ENCODE assay signal across 8 mouse cellular contexts in the genomic region with DNA sequence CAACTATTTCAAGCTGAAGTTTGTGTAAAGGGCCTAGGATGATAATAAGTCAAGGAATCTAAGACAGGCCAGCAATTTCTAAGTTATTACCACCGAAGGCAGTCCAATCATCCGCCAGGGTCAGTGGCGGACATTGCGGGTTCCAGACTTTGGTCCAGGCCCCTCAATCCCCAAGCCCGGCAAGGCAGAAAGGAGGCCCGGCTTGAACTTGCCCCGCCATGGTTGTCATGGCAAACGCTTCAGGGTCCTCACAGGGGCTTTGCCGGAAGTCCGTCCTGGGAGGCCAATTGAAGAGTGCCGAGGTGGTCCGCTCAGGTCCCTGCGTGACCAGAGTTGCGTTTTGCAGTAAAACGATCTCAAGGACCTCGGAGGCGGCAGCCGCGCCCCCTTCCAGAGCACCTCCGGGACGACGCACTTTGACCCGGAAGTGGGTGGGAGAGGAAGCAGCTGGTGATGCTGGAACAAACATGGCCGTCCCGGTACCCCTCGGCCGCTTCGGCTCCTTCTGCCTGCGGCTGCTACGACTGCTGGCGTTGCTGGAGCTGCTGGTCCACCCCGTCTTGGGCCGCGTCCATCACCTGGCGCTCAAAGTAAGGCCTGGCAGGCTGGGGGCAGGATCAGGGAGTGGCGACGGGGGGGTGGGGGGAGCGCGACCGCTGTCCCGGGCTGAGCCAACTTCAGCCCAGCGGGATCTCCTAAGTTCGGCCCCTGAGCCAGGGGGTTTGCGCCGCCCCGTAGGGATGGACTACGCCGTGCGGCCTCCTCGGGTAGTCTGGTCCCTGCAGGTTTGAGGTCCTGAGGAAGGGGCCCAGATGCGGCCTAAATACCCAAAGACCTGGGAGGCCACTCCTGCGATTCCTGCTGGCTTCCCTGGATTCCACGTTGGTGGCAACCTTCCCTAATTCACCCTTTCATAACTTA. TPM values are rescaled to one million over a fixed set of nuclear protein-coding genes. Genes with fewer than 3 reads are reported as not detected.
DNase-seq lines count a peak whose midpoint lies in the region; ATAC-seq lines count a peak whose summit lies in the region.

Gene Gpr107 (plus strand): TSS at position 425 of the 921 bp plus-strand sequence.

- H3K9me3 ChIP-seq in hindbrain, embryonic 10.5 days, result no peaks in the 10 kb centered on the region

- peak; percentile 93 for ATAC-seq in frontal cortex, adult (ENCODE audit: low TSS enrichment)

- under 1% methylated on average over 53 of the region's 53 CpGs for WGBS in hindbrain, embryonic 10.5 days

- peak within 1 kb of the TSS; percentile 96 for H3K27ac ChIP-seq in hindbrain, embryonic 10.5 days

- peak within 1 kb of the TSS; percentile 99 for H3K4me3 ChIP-seq in hindbrain, embryonic 10.5 days

- no peaks in the 10 kb centered on the region for H3K27me3 ChIP-seq in hindbrain, embryonic 10.5 days (ENCODE audit: insufficient read depth, poor library complexity, severe bottlenecking)

- DNase-seq in MN1 (ENCODE audit: low spot score), result peak; percentile 72
- peak; percentile 68 for DNase-seq in cerebellum, adult 8-10 months
- peak; percentile 91 for DNase-seq in hindbrain, embryonic 10.5 days (ENCODE audit: low spot score)
- peak; percentile 69 to 85 for DNase-seq in layer of hippocampus, postnatal 14 days (ENCODE audit: low spot score in 2 of 2)
- peak; percentile 84 for DNase-seq in lung, postnatal 14 days
- DNase-seq in retina, adult 2 months (ENCODE audit: low read depth, low spot score), result peak; percentile 70
- DNase-seq in thymus, postnatal 36 days, result peak; percentile 75 to 84

- H3K4me1 ChIP-seq in hindbrain, embryonic 10.5 days (replicated peaks), result peaks cover 29% of the 10 kb centered on the region

- H3K36me3 ChIP-seq in hindbrain, embryonic 10.5 days, result peaks cover 28% of the 10 kb centered on the region

RNA-seq across cellular contexts. Expression of gene Gpr107, which starts in this region (rescaled TPM):
- 35.1 and 35.5 TPM in 2 replicates for polyA plus RNA-seq in hindbrain, embryonic 10.5 days (2016; fragmentation: Nextera tagmentation; extraction: Ambion mirVana)
- total RNA-seq in layer of hippocampus, postnatal 14 days (2021), result 10 to 100 TPM; 48.6 to 52.8 TPM

Comparison
In these comparisons a context has a peak if more than half of its experiments do, and no peak if none do; other contexts are left out.
1. Peak in every context shown above with its lines: DNase-seq, ATAC-seq, H3K4me3 ChIP-seq and H3K27ac ChIP-seq.